Mouse (Mus musculus): ENCODE measurements around the gene Mef2d. TPM values are rescaled to one million over a fixed set of nuclear protein-coding genes. Genes with fewer than 3 reads are reported as not detected.

The Mef2d gene
- polyA plus RNA-seq, 2 experiments, result 6.4 to 10.3 TPM

- Histone ChIP-seq H3K27ac (no peak overlapping the region), H3K4me2 (ENCODE audit: low read depth) (no peak overlapping the region), H3K27me3 (ENCODE audit: control insufficient read depth, insufficient read depth, low read length) (no peaks in the 10 kb centered on the region), H3K9ac (replicated peaks) (no peak overlapping the region), H3K9me3 (ENCODE audit: control insufficient read depth, low read length) (no peaks in the 10 kb centered on the region), H3K4me1 (replicated peaks; ENCODE audit: control insufficient read depth in 2 of 2, insufficient read depth in 2 of 2, low read length in 1 of 2) (no peaks in the 10 kb centered on the region), H3K4me3 (ENCODE audit: insufficient read depth in 1 of 2, low read depth in 2 of 2, low read length in 2 of 2) (no peak overlapping the region), H3K36me3 (replicated peaks; ENCODE audit: control insufficient read depth, insufficient read depth, low read depth) (peaks cover 41% of the 10 kb centered on the region)
- DNase-seq (ENCODE audit: low read depth in 3 of 3, low spot score in 3 of 3) (no peak), ATAC-seq (ENCODE audit: insufficient read depth) (no peak)
- 72% methylated on average over 6 of the region's 6 CpGs for WGBS (ENCODE audit: insufficient replicate concordance)
- TF ChIP-seq CTCF (IDR thresholded peaks at IDR 0.05; ENCODE audit: low read depth) (no peak), EP300 (IDR thresholded peaks at IDR 0.05; ENCODE audit: low read depth) (no peak)
Observed at GRCm38 (mm10) chr3:88160856-88161255, 18.7 kb downstream of the Mef2d start.

GRCm38 (mm10) chr3:88162259-88162658 lies 20.1 kb downstream of the Mef2d start:
- Histone ChIP-seq H3K9ac (replicated peaks) (no peak overlapping the region), H3K9me3 (ENCODE audit: control insufficient read depth, low read length) (no peaks in the 10 kb centered on the region)

GRCm38 (mm10) chr3:88162811-88163210 lies 20.6 kb downstream of the Mef2d start:
- Histone ChIP-seq H3K36me3 (replicated peaks; ENCODE audit: control insufficient read depth, insufficient read depth, low read depth) (peaks cover 34% of the 10 kb centered on the region), H3K9me3 (ENCODE audit: control insufficient read depth, low read length) (no peaks in the 10 kb centered on the region), H3K9ac (replicated peaks) (no peak overlapping the region), H3K27me3 (ENCODE audit: control insufficient read depth, insufficient read depth, low read length) (no peaks in the 10 kb centered on the region), H3K4me2 (ENCODE audit: low read depth) (no peak overlapping the region), H3K4me1 (replicated peaks; ENCODE audit: control insufficient read depth in 2 of 2, insufficient read depth in 2 of 2, low read length in 1 of 2) (no peaks in the 10 kb centered on the region), H3K27ac (no peak overlapping the region), H3K4me3 (ENCODE audit: insufficient read depth in 1 of 2, low read depth in 2 of 2, low read length in 2 of 2) (no peak overlapping the region)
- DNase-seq (ENCODE audit: low read depth in 3 of 3, low spot score in 3 of 3) (no peak), ATAC-seq (ENCODE audit: insufficient read depth) (no peak)
- no peak for TF ChIP-seq CTCF (IDR thresholded peaks at IDR 0.05; ENCODE audit: low read depth)
- no peak for TF ChIP-seq EP300 (IDR thresholded peaks at IDR 0.05; ENCODE audit: low read depth)
- 73% methylated on average over 4 of the region's 4 CpGs for WGBS (ENCODE audit: insufficient replicate concordance)

More at GRCm38 (mm10) chr3:88162259-88162658, 20.1 kb downstream of the Mef2d start:
- H3K4me3 ChIP-seq (ENCODE audit: insufficient read depth in 1 of 2, low read depth in 2 of 2, low read length in 2 of 2), result no peak overlapping the region
- no peaks in the 10 kb centered on the region for H3K27me3 ChIP-seq (ENCODE audit: control insufficient read depth, insufficient read depth, low read length)
- peaks cover 32% of the 10 kb centered on the region for H3K36me3 ChIP-seq (replicated peaks; ENCODE audit: control insufficient read depth, insufficient read depth, low read depth)
- H3K4me1 ChIP-seq (replicated peaks; ENCODE audit: control insufficient read depth in 2 of 2, insufficient read depth in 2 of 2, low read length in 1 of 2), result no peaks in the 10 kb centered on the region
- TF ChIP-seq EP300 (IDR thresholded peaks at IDR 0.05; ENCODE audit: low read depth) (no peak), CTCF (IDR thresholded peaks at IDR 0.05; ENCODE audit: low read depth) (no peak)
- DNase-seq (ENCODE audit: low read depth in 3 of 3, low spot score in 3 of 3), result no peak
- H3K27ac ChIP-seq, result no peak overlapping the region
- no peak overlapping the region for H3K4me2 ChIP-seq (ENCODE audit: low read depth)
- no peak for ATAC-seq (ENCODE audit: insufficient read depth)
- 77% methylated on average over 8 of the region's 8 CpGs for WGBS (ENCODE audit: insufficient replicate concordance)

- WGBS (ENCODE audit: insufficient replicate concordance), result 72% methylated on average over 3 of the region's 3 CpGs
Observed at GRCm38 (mm10) chr3:88163847-88164246, 21.7 kb downstream of the Mef2d start.

GRCm38 (mm10) chr3:88164263-88164662 lies 22.1 kb downstream of the Mef2d start:
- Histone ChIP-seq H3K27ac (no peak overlapping the region), H3K4me3 (ENCODE audit: insufficient read depth in 1 of 2, low read depth in 2 of 2, low read length in 2 of 2) (no peak overlapping the region), H3K4me2 (ENCODE audit: low read depth) (no peak overlapping the region), H3K27me3 (ENCODE audit: control insufficient read depth, insufficient read depth, low read length) (no peaks in the 10 kb centered on the region), H3K9ac (replicated peaks) (no peak overlapping the region), H3K36me3 (replicated peaks; ENCODE audit: control insufficient read depth, insufficient read depth, low read depth) (peaks cover 37% of the 10 kb centered on the region), H3K9me3 (ENCODE audit: control insufficient read depth, low read length) (no peaks in the 10 kb centered on the region), H3K4me1 (replicated peaks; ENCODE audit: control insufficient read depth in 2 of 2, insufficient read depth in 2 of 2, low read length in 1 of 2) (no peaks in the 10 kb centered on the region)
- DNase-seq (ENCODE audit: low read depth in 3 of 3, low spot score in 3 of 3), result no peak
- 71% methylated on average over 3 of the region's 3 CpGs for WGBS (ENCODE audit: insufficient replicate concordance)
- TF ChIP-seq CTCF (IDR thresholded peaks at IDR 0.05; ENCODE audit: low read depth), result no peak
- no peak for TF ChIP-seq EP300 (IDR thresholded peaks at IDR 0.05; ENCODE audit: low read depth)
- ATAC-seq (ENCODE audit: insufficient read depth), result no peak

More at GRCm38 (mm10) chr3:88163847-88164246, 21.7 kb downstream of the Mef2d start:
- no peak for DNase-seq (ENCODE audit: low read depth in 3 of 3, low spot score in 3 of 3)
- no peak for ATAC-seq (ENCODE audit: insufficient read depth)
- H3K36me3 ChIP-seq (replicated peaks; ENCODE audit: control insufficient read depth, insufficient read depth, low read depth), result peaks cover 34% of the 10 kb centered on the region
- no peak overlapping the region for H3K27ac ChIP-seq
- H3K27me3 ChIP-seq (ENCODE audit: control insufficient read depth, insufficient read depth, low read length), result no peaks in the 10 kb centered on the region
- no peaks in the 10 kb centered on the region for H3K9me3 ChIP-seq (ENCODE audit: control insufficient read depth, low read length)
- H3K4me3 ChIP-seq (ENCODE audit: insufficient read depth in 1 of 2, low read depth in 2 of 2, low read length in 2 of 2), result no peak overlapping the region
- no peak for TF ChIP-seq CTCF (IDR thresholded peaks at IDR 0.05; ENCODE audit: low read depth)
- no peak for TF ChIP-seq EP300 (IDR thresholded peaks at IDR 0.05; ENCODE audit: low read depth)
- no peak overlapping the region for H3K4me2 ChIP-seq (ENCODE audit: low read depth)
- no peak overlapping the region for H3K9ac ChIP-seq (replicated peaks)
- no peaks in the 10 kb centered on the region for H3K4me1 ChIP-seq (replicated peaks; ENCODE audit: control insufficient read depth in 2 of 2, insufficient read depth in 2 of 2, low read length in 1 of 2)

All from liver, embryonic 14.5 days (tissue).